In genomic region chr15:85791449-85791848, GRCm38 (mm10) we compare ENCODE assay signal across 25 mouse cellular contexts. TPM values are rescaled to one million over a fixed set of nuclear protein-coding genes. Genes with fewer than 3 reads are reported as not detected.
A peak's percentile ranks its signal among the peaks of the same experiment; 100 is the strongest.
DNase-seq lines count a peak whose midpoint lies in the region; ATAC-seq and TF ChIP-seq lines count a peak whose summit lies in the region.
"Had no signal": no experiment of that assay in that cellular context is flagged by ENCODE, and none has a peak within 500 bp of the region (broad histone marks: within the 10 kb centered on the region; RNA-seq: fewer than 3 reads in every experiment).

No protein-coding gene starts in this region.

- TF ChIP-seq CTCF in intestine, postnatal 0 days (IDR thresholded peaks at IDR 0.05; ENCODE audit: low read depth) = no peak
- TF ChIP-seq CTCF in lung, postnatal 0 days (IDR thresholded peaks at IDR 0.05) = no peak

- no peak for ATAC-seq in intestine, postnatal 0 days
- ATAC-seq in intestine, embryonic 15.5 days = no peak
- peak; percentile 92 for ATAC-seq in lung, postnatal 0 days
- ATAC-seq in CD4-positive, CD25-positive, alpha-beta regulatory T cell, adult 4 months = no peak
- ATAC-seq: forebrain, embryonic 13.5 days; forebrain, embryonic 16.5 days; hindbrain, postnatal 0 days had no signal

- no peaks in the 10 kb centered on the region for H3K4me1 ChIP-seq in intestine, postnatal 0 days (replicated peaks; ENCODE audit: control insufficient read depth, insufficient read depth, low read length)
- no peaks in the 10 kb centered on the region for H3K4me1 ChIP-seq in intestine, embryonic 15.5 days (replicated peaks)
- no peaks in the 10 kb centered on the region for H3K4me1 ChIP-seq in lung, postnatal 0 days (ENCODE audit: insufficient read depth, low read depth, low read length)
- H3K4me1 ChIP-seq: embryonic facial prominence, embryonic 13.5 days; forebrain, embryonic 10.5 days; forebrain, embryonic 13.5 days; hindbrain, embryonic 10.5 days had no signal

- H3K27ac ChIP-seq in intestine, postnatal 0 days (ENCODE audit: low read depth, low read length) = peak overlapping the region; percentile 71
- no peak overlapping the region for H3K27ac ChIP-seq in intestine, embryonic 15.5 days
- H3K27ac ChIP-seq in lung, postnatal 0 days (ENCODE audit: low read length) = 0 out of 2 replicates have a peak overlapping the region, but pooled peaks have one; percentile 44
- H3K27ac ChIP-seq: embryonic facial prominence, embryonic 13.5 days; forebrain, embryonic 10.5 days; forebrain, embryonic 13.5 days; heart, adult 2 months; hindbrain, embryonic 10.5 days; hindbrain, embryonic 14.5 days; hindbrain, postnatal 0 days had no signal

- peaks cover 26% of the 10 kb centered on the region; the same call in 1 of the 2 replicates for H3K36me3 ChIP-seq in intestine, postnatal 0 days (ENCODE audit: control insufficient read depth, insufficient read depth)
- H3K36me3 ChIP-seq in intestine, embryonic 15.5 days = no peaks in the 10 kb centered on the region
- H3K36me3 ChIP-seq in lung, postnatal 0 days (ENCODE audit: insufficient read depth, low read length) = no peaks in the 10 kb centered on the region
- H3K36me3 ChIP-seq: embryonic facial prominence, embryonic 13.5 days; forebrain, embryonic 10.5 days; hindbrain, embryonic 10.5 days had no signal

- H3K4me2 ChIP-seq in intestine, postnatal 0 days (replicated peaks; ENCODE audit: low read depth) = 0 out of 2 replicates have a peak overlapping the region, but pooled peaks have one; percentile 9
- H3K4me2 ChIP-seq in intestine, embryonic 15.5 days (replicated peaks) = no peak overlapping the region
- H3K4me2 ChIP-seq in lung, postnatal 0 days (replicated peaks; ENCODE audit: low read depth, low read length) = no peak overlapping the region
- H3K4me2 ChIP-seq: embryonic facial prominence, embryonic 13.5 days; forebrain, embryonic 13.5 days; heart, embryonic 11.5 days; hindbrain, embryonic 14.5 days had no signal

- H3K9ac ChIP-seq in intestine, postnatal 0 days (ENCODE audit: low read depth, low read length) = no peak overlapping the region
- H3K9ac ChIP-seq in intestine, embryonic 15.5 days = no peak overlapping the region
- no peak overlapping the region for H3K9ac ChIP-seq in lung, postnatal 0 days (replicated peaks; ENCODE audit: low read depth)
- H3K9ac ChIP-seq: embryonic facial prominence, embryonic 13.5 days; forebrain, embryonic 13.5 days; hindbrain, embryonic 14.5 days had no signal

- H3K27me3 ChIP-seq in intestine, postnatal 0 days (replicated peaks; ENCODE audit: control insufficient read depth, insufficient read depth, low read length) = no peaks in the 10 kb centered on the region
- H3K27me3 ChIP-seq in intestine, embryonic 15.5 days (replicated peaks) = no peaks in the 10 kb centered on the region
- no peaks in the 10 kb centered on the region for H3K27me3 ChIP-seq in lung, postnatal 0 days (replicated peaks; ENCODE audit: insufficient read depth, low read length)
- H3K27me3 ChIP-seq: embryonic facial prominence, embryonic 13.5 days; forebrain, embryonic 13.5 days had no signal

- no peak overlapping the region for H3K4me3 ChIP-seq in intestine, postnatal 0 days (ENCODE audit: low read depth, low read length)
- no peak overlapping the region for H3K4me3 ChIP-seq in intestine, embryonic 15.5 days (replicated peaks)
- no peak overlapping the region for H3K4me3 ChIP-seq in lung, postnatal 0 days (ENCODE audit: low read depth, low read length)
- H3K4me3 ChIP-seq: embryonic facial prominence, embryonic 13.5 days; forebrain, embryonic 10.5 days; forebrain, embryonic 13.5 days; heart, adult 2 months; hindbrain, embryonic 10.5 days had no signal

- TF ChIP-seq EP300 in lung, postnatal 0 days (IDR thresholded peaks at IDR 0.05) = peak; percentile 74

- DNase-seq in lung, postnatal 0 days (ENCODE audit: low spot score) = peak; percentile 85
- DNase-seq in lung, postnatal 14 days = peak; percentile 18
- peak; percentile 13 to 49 for DNase-seq in lung, postnatal 4 days
- no peak for DNase-seq in embryo, embryonic 10 days (ENCODE audit: low spot score)
- no peak for DNase-seq in thymus, postnatal 4 days
- DNase-seq: adrenal gland, postnatal 10 days; adrenal gland, postnatal 36 days; cerebellum, adult 18-20 months; cerebellum, adult 9-10 months; cerebellum, postnatal 14 days; gastrocnemius, postnatal 10 days; heart, adult 2 months; heart, postnatal 36 days had no signal

- no peaks in the 10 kb centered on the region for H3K9me3 ChIP-seq in intestine, postnatal 0 days (ENCODE audit: control insufficient read depth)
- no peaks in the 10 kb centered on the region for H3K9me3 ChIP-seq in intestine, embryonic 15.5 days
- H3K9me3 ChIP-seq in lung, postnatal 0 days (ENCODE audit: low read length) = no peaks in the 10 kb centered on the region
- H3K9me3 ChIP-seq: embryonic facial prominence, embryonic 13.5 days; forebrain, embryonic 10.5 days; forebrain, embryonic 13.5 days; hindbrain, embryonic 10.5 days had no signal

- WGBS in intestine, postnatal 0 days = 83% methylated on average over 4 of the region's 4 CpGs
- 89% methylated on average over 4 of the region's 4 CpGs for WGBS in intestine, embryonic 15.5 days
- WGBS in lung, postnatal 0 days = 46% methylated on average over 4 of the region's 4 CpGs

RNA-seq across cellular contexts. Expression of gene Cdpf1, which starts 20.0 kb away (rescaled TPM):
- 48.6 and 49.9 TPM in 2 replicates for polyA plus RNA-seq in intestine, postnatal 0 days (2015; fragmentation: Nextera tagmentation; extraction: Ambion mirVana)
- polyA plus RNA-seq in intestine, embryonic 15.5 days (2015; fragmentation: Nextera tagmentation; extraction: Ambion mirVana) = 48.8 and 59.4 TPM in 2 replicates
- 46.8 and 48.3 TPM in 2 replicates for polyA plus RNA-seq in lung, postnatal 0 days (2015; fragmentation: Nextera tagmentation; extraction: Ambion mirVana)
- polyA plus RNA-seq in CD4-positive, CD25-positive, alpha-beta regulatory T cell, adult 4 months (2017; shearing (Covaris generic)) = 10 to 100 TPM; 43.6 to 52.3 TPM

RNA-seq across cellular contexts. Expression of gene Pkdrej, which starts 30.1 kb away (rescaled TPM):
- 0.07 and 0.12 TPM in 2 replicates for polyA plus RNA-seq in intestine, postnatal 0 days (2015; fragmentation: Nextera tagmentation; extraction: Ambion mirVana)
- 0.20 and 0.24 TPM in 2 replicates for polyA plus RNA-seq in intestine, embryonic 15.5 days (2015; fragmentation: Nextera tagmentation; extraction: Ambion mirVana)
- polyA plus RNA-seq in lung, postnatal 0 days (2015; fragmentation: Nextera tagmentation; extraction: Ambion mirVana) = 0.04 and 0.08 TPM in 2 replicates
- polyA plus RNA-seq in CD4-positive, CD25-positive, alpha-beta regulatory T cell, adult 4 months (2017; shearing (Covaris generic)) = not detected
- polyA plus RNA-seq: C2C12; forebrain, embryonic 13.5 days; hindbrain, embryonic 10.5 days had no signal

RNA-seq across cellular contexts. Expression of gene Ttc38, which starts 40.7 kb away (rescaled TPM):
- 8.6 and 10.4 TPM in 2 replicates for polyA plus RNA-seq in intestine, postnatal 0 days (2015; fragmentation: Nextera tagmentation; extraction: Ambion mirVana)
- polyA plus RNA-seq in intestine, embryonic 15.5 days (2015; fragmentation: Nextera tagmentation; extraction: Ambion mirVana) = 8.5 and 10.0 TPM in 2 replicates
- polyA plus RNA-seq in lung, postnatal 0 days (2015; fragmentation: Nextera tagmentation; extraction: Ambion mirVana) = 8.7 and 9.1 TPM in 2 replicates
- 10 to 100 TPM; 17.6 to 22.4 TPM for polyA plus RNA-seq in CD4-positive, CD25-positive, alpha-beta regulatory T cell, adult 4 months (2017; shearing (Covaris generic))

RNA-seq across cellular contexts. Expression of gene Ppara, which starts 56.7 kb away (rescaled TPM):
- 14.3 and 21.0 TPM in 2 replicates for polyA plus RNA-seq in intestine, postnatal 0 days (2015; fragmentation: Nextera tagmentation; extraction: Ambion mirVana)
- 18.2 and 19.5 TPM in 2 replicates for polyA plus RNA-seq in intestine, embryonic 15.5 days (2015; fragmentation: Nextera tagmentation; extraction: Ambion mirVana)
- polyA plus RNA-seq in lung, postnatal 0 days (2015; fragmentation: Nextera tagmentation; extraction: Ambion mirVana) = 5.1 and 5.2 TPM in 2 replicates
- polyA plus RNA-seq in CD4-positive, CD25-positive, alpha-beta regulatory T cell, adult 4 months (2017; shearing (Covaris generic)) = under 1 TPM in 1 of 2 experiments, not detected in 1; 0.20 TPM

Comparison
In these comparisons a context has a peak if more than half of its experiments do, and no peak if none do; other contexts are left out.
1. DNase-seq: peak in lung, postnatal 0 days (single experiment), lung, postnatal 14 days (single experiment) and lung, postnatal 4 days (2 of 2); none in embryo, embryonic 10 days (single experiment) and thymus, postnatal 4 days (single experiment).